Mouse (Mus musculus): ENCODE results near the gene Rpa2. TPM values are rescaled to one million over a fixed set of nuclear protein-coding genes. Genes with fewer than 3 reads are reported as not detected.
"Not testable (repeated sequence)": the region's sequence is repeated elsewhere in the genome, so short reads cannot be mapped to it uniquely, and the experiment has no call there.

Rpa2 gene
- 8.1 and 9.9 TPM in 2 replicates for polyA plus RNA-seq (2012)

GRCm38 (mm10) chr4:132767914-132768876 lies at the start of gene Rpa2:
Gene Rpa2, plus strand, starts transcription at chr4:132768332.
- Histone ChIP-seq H3K36me3 (ENCODE audit: control insufficient read depth) (peaks cover 45% of the 10 kb centered on the region), H3K9me3 (ENCODE audit: control insufficient read depth, low read length) (no peaks in the 10 kb centered on the region), H3K4me1 (ENCODE audit: control insufficient read depth) (peaks cover 30% of the 10 kb centered on the region), H3K27me3 (ENCODE audit: control insufficient read depth) (no peaks in the 10 kb centered on the region), H3K4me3 (replicated peaks) (peak within 1 kb of the TSS; percentile 73)
- TF ChIP-seq GATA1 (IDR thresholded peaks at IDR 0.05; ENCODE audit: low read length) (no peak), TAL1 (IDR thresholded peaks at IDR 0.05; ENCODE audit: low read length) (no peak)

GRCm38 (mm10) chr4:132728233-132728632 lies 39.9 kb upstream of the Rpa2 start:
- no peak for TF ChIP-seq TAL1 (IDR thresholded peaks at IDR 0.05; ENCODE audit: low read length)
- no peak for TF ChIP-seq GATA1 (IDR thresholded peaks at IDR 0.05; ENCODE audit: low read length)
- Histone ChIP-seq H3K4me3 (replicated peaks) (no peak overlapping the region), H3K36me3 (ENCODE audit: control insufficient read depth) (peaks cover 17% of the 10 kb centered on the region), H3K4me1 (ENCODE audit: control insufficient read depth) (peaks cover 18% of the 10 kb centered on the region), H3K9me3 (ENCODE audit: control insufficient read depth, low read length) (no peaks in the 10 kb centered on the region), H3K27me3 (ENCODE audit: control insufficient read depth) (peaks cover 3% of the 10 kb centered on the region; the same call in 1 of the 2 replicates)

DNA sequence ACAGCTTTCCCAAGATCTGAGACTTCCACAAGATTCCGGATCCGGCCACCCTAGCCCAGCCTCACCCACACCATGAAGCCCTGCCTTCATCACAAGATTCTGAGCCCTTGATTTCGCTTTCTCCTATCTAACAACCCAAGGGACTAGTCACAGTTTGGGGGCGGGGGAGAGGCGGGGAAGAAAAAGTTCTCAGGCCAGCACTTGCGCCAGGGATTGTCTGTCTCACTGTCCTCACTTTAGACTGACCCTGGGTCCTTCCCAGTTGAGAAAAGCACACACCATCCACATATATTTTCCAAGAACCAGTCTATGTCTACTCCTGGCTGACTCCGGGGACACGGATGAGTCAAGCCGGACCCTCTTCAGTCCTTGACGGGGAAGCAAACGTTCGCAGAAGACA lies 36.5 kb upstream of the Rpa2 start:
- Histone ChIP-seq H3K4me3 (replicated peaks) (peak overlapping the region; percentile 70), H3K4me1 (ENCODE audit: control insufficient read depth) (peaks cover 25% of the 10 kb centered on the region), H3K27me3 (ENCODE audit: control insufficient read depth) (peaks cover 3% of the 10 kb centered on the region; the same call in 1 of the 2 replicates), H3K36me3 (ENCODE audit: control insufficient read depth) (no peaks in the 10 kb centered on the region; the same call in 1 of the 2 replicates), H3K9me3 (ENCODE audit: control insufficient read depth, low read length) (no peaks in the 10 kb centered on the region)
- TF ChIP-seq TAL1 (IDR thresholded peaks at IDR 0.05; ENCODE audit: low read length), result no peak
- TF ChIP-seq GATA1 (IDR thresholded peaks at IDR 0.05; ENCODE audit: low read length), result no peak

- Histone ChIP-seq H3K4me3 (replicated peaks) (peak within 1 kb of the TSS; percentile 70), H3K27me3 (ENCODE audit: control insufficient read depth) (peaks cover 3% of the 10 kb centered on the region; the same call in 1 of the 2 replicates), H3K4me1 (ENCODE audit: control insufficient read depth) (peaks cover 25% of the 10 kb centered on the region), H3K36me3 (ENCODE audit: control insufficient read depth) (no peaks in the 10 kb centered on the region; the same call in 1 of the 2 replicates), H3K9me3 (ENCODE audit: control insufficient read depth, low read length) (no peaks in the 10 kb centered on the region)
- no peak for TF ChIP-seq TAL1 (IDR thresholded peaks at IDR 0.05; ENCODE audit: low read length)
- TF ChIP-seq GATA1 (IDR thresholded peaks at IDR 0.05; ENCODE audit: low read length), result no peak
Observed at GRCm38 (mm10) chr4:132732148-132732684, 35.9 kb upstream of the Rpa2 start, which contains the start of gene Xkr8. Gene Xkr8, minus strand, starts transcription at chr4:132732546.

- H3K36me3 ChIP-seq (ENCODE audit: control insufficient read depth), result no peaks in the 10 kb centered on the region; the same call in 1 of the 2 replicates
- TF ChIP-seq GATA1 (IDR thresholded peaks at IDR 0.05; ENCODE audit: low read length) (no peak), TAL1 (IDR thresholded peaks at IDR 0.05; ENCODE audit: low read length) (no peak)
- no peak overlapping the region for H3K4me3 ChIP-seq (replicated peaks)
- peaks cover 3% of the 10 kb centered on the region; the same call in 1 of the 2 replicates for H3K27me3 ChIP-seq (ENCODE audit: control insufficient read depth)
- H3K4me1 ChIP-seq (ENCODE audit: control insufficient read depth), result peaks cover 25% of the 10 kb centered on the region
- H3K9me3 ChIP-seq (ENCODE audit: control insufficient read depth, low read length), result no peaks in the 10 kb centered on the region
Observed at GRCm38 (mm10) chr4:132733071-132733770, 34.9 kb upstream of the Rpa2 start.

GRCm38 (mm10) chr4:132734766-132735165 lies 33.4 kb upstream of the Rpa2 start:
- peaks cover 3% of the 10 kb centered on the region; the same call in 1 of the 2 replicates for H3K27me3 ChIP-seq (ENCODE audit: control insufficient read depth)
- TF ChIP-seq TAL1 (IDR thresholded peaks at IDR 0.05; ENCODE audit: low read length) (no peak), GATA1 (IDR thresholded peaks at IDR 0.05; ENCODE audit: low read length) (no peak)
- H3K4me1 ChIP-seq (ENCODE audit: control insufficient read depth), result peaks cover 25% of the 10 kb centered on the region

DNA sequence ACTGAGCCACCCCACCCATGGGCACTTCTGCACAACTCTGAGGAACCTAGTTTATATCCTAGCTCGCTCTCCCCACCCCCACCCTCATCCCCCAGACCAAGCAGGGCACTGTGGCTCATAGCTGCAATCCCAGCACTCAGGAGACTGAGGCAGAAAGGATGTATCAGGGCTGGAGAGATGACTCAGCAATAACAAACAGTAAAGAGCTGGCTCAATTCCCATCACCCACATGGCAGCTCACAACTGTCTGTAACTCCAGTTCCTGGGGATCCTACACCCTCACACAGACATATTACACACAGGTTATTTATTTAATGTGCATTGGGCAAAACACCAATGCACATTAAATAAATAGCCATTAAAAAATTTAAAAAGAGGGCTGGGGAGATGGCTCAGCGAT lies 32.7 kb upstream of the Rpa2 start:
- no peaks in the 10 kb centered on the region for H3K9me3 ChIP-seq (ENCODE audit: control insufficient read depth, low read length)
- H3K27me3 ChIP-seq (ENCODE audit: control insufficient read depth), result peaks cover 3% of the 10 kb centered on the region; the same call in 1 of the 2 replicates
- TF ChIP-seq TAL1 (IDR thresholded peaks at IDR 0.05; ENCODE audit: low read length) (no peak), GATA1 (IDR thresholded peaks at IDR 0.05; ENCODE audit: low read length) (no peak)
- H3K4me1 ChIP-seq (ENCODE audit: control insufficient read depth), result peaks cover 25% of the 10 kb centered on the region
- no peak overlapping the region for H3K4me3 ChIP-seq (replicated peaks)
- H3K36me3 ChIP-seq (ENCODE audit: control insufficient read depth), result no peaks in the 10 kb centered on the region

More at GRCm38 (mm10) chr4:132734766-132735165, 33.4 kb upstream of the Rpa2 start:
- H3K4me3 ChIP-seq (replicated peaks), result no peak overlapping the region
- no peaks in the 10 kb centered on the region for H3K36me3 ChIP-seq (ENCODE audit: control insufficient read depth)
- no peaks in the 10 kb centered on the region for H3K9me3 ChIP-seq (ENCODE audit: control insufficient read depth, low read length)

DNA sequence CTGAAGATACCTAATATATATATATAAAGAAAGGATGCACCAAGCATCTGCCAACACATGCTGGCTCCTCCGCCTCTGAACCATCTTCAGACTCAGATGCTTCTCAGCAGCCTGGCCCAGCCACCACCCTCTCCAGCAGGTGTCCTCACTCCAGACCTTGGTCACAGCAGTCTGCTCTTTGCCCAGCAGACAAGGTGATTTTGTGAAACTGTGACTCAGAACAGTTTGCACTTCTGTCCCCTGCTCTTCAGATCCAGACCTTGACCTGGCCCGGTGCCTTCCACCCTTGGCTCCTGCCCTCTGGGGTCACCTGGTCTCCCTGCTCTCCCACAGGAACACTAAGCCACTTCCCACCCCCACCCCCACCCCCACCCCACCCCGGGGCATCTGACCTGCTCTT lies 32.2 kb upstream of the Rpa2 start:
- TF ChIP-seq GATA1 (IDR thresholded peaks at IDR 0.05; ENCODE audit: low read length) (no peak), TAL1 (IDR thresholded peaks at IDR 0.05; ENCODE audit: low read length) (no peak)
- Histone ChIP-seq H3K27me3 (ENCODE audit: control insufficient read depth) (peaks cover 3% of the 10 kb centered on the region; the same call in 1 of the 2 replicates), H3K4me3 (replicated peaks) (no peak overlapping the region), H3K36me3 (ENCODE audit: control insufficient read depth) (no peaks in the 10 kb centered on the region), H3K9me3 (ENCODE audit: control insufficient read depth, low read length) (no peaks in the 10 kb centered on the region), H3K4me1 (ENCODE audit: control insufficient read depth) (peaks cover 25% of the 10 kb centered on the region)

- H3K36me3 ChIP-seq (ENCODE audit: control insufficient read depth); H3K27me3 ChIP-seq (ENCODE audit: control insufficient read depth); H3K4me3 ChIP-seq (replicated peaks); H3K9me3 ChIP-seq (ENCODE audit: control insufficient read depth, low read length): not testable (repeated sequence)
- peaks cover 18% of the 10 kb centered on the region for H3K4me1 ChIP-seq (ENCODE audit: control insufficient read depth)
Observed at GRCm38 (mm10) chr4:132737154-132737553, 31.0 kb upstream of the Rpa2 start.
